Mouse (Mus musculus): ENCODE measurements around the gene 4933430I17Rik. TPM values are rescaled to one million over a fixed set of nuclear protein-coding genes. Genes with fewer than 3 reads are reported as not detected.

Gene 4933430I17Rik
- polyA plus RNA-seq, 1 experiment from 2014 or later, result 1.5 TPM

GRCm38 (mm10) chr4:62513998-62514506 is 11.1 kb upstream of the 4933430I17Rik start:
- Histone ChIP-seq H3K27ac (peak overlapping the region; percentile 59), H3K27me3 (ENCODE audit: insufficient read depth, poor library complexity, severe bottlenecking) (no peaks in the 10 kb centered on the region), H3K4me3 (no peak overlapping the region), H3K4me1 (replicated peaks) (peaks cover 34% of the 10 kb centered on the region), H3K9me3 (no peaks in the 10 kb centered on the region), H3K36me3 (peaks cover 52% of the 10 kb centered on the region)
- WGBS, result 52% methylated on average over 11 of the region's 11 CpGs
- no peak for DNase-seq (ENCODE audit: low spot score)

- 91% methylated on average over 7 of the region's 7 CpGs for WGBS
- H3K27me3 ChIP-seq (ENCODE audit: insufficient read depth, poor library complexity, severe bottlenecking), result no peaks in the 10 kb centered on the region
- peaks cover 40% of the 10 kb centered on the region for H3K4me1 ChIP-seq (replicated peaks)
- H3K9me3 ChIP-seq, result no peaks in the 10 kb centered on the region
- peaks cover 42% of the 10 kb centered on the region for H3K36me3 ChIP-seq
- no peak overlapping the region for H3K27ac ChIP-seq
- H3K4me3 ChIP-seq, result peak overlapping the region; percentile 32; the same call in 1 of the 2 replicates
- DNase-seq (ENCODE audit: low spot score), result no peak
Measured at GRCm38 (mm10) chr4:62514995-62515394, 10.2 kb upstream of the 4933430I17Rik start.

- peak overlapping the region; percentile 77 for H3K27ac ChIP-seq
Measured at GRCm38 (mm10) chr4:62515490-62515889, 9.7 kb upstream of the 4933430I17Rik start.

GRCm38 (mm10) chr4:62516079-62516478 is 9.1 kb upstream of the 4933430I17Rik start:
- no peaks in the 10 kb centered on the region for H3K9me3 ChIP-seq
- peak overlapping the region; percentile 77 for H3K27ac ChIP-seq
- peak overlapping the region; percentile 32 for H3K4me3 ChIP-seq
- WGBS, result 32% methylated on average over 2 of the region's 2 CpGs
- no peak for DNase-seq (ENCODE audit: low spot score)
- H3K36me3 ChIP-seq, result peaks cover 31% of the 10 kb centered on the region
- no peaks in the 10 kb centered on the region for H3K27me3 ChIP-seq (ENCODE audit: insufficient read depth, poor library complexity, severe bottlenecking)
- peaks cover 44% of the 10 kb centered on the region for H3K4me1 ChIP-seq (replicated peaks)

More at GRCm38 (mm10) chr4:62515490-62515889, 9.7 kb upstream of the 4933430I17Rik start:
- H3K4me3 ChIP-seq, result peak overlapping the region; percentile 32
- no peaks in the 10 kb centered on the region for H3K27me3 ChIP-seq (ENCODE audit: insufficient read depth, poor library complexity, severe bottlenecking)
- 84% methylated on average over 3 of the region's 3 CpGs for WGBS
- peaks cover 37% of the 10 kb centered on the region for H3K36me3 ChIP-seq
- H3K9me3 ChIP-seq, result no peaks in the 10 kb centered on the region
- H3K4me1 ChIP-seq (replicated peaks), result peaks cover 42% of the 10 kb centered on the region
- no peak for DNase-seq (ENCODE audit: low spot score)

- Histone ChIP-seq H3K4me3 (no peak overlapping the region; the same call in 1 of the 2 replicates), H3K4me1 (replicated peaks) (peaks cover 44% of the 10 kb centered on the region), H3K9me3 (no peaks in the 10 kb centered on the region), H3K27me3 (ENCODE audit: insufficient read depth, poor library complexity, severe bottlenecking) (no peaks in the 10 kb centered on the region), H3K36me3 (peaks cover 26% of the 10 kb centered on the region), H3K27ac (peak overlapping the region; percentile 77)
- DNase-seq (ENCODE audit: low spot score), result no peak
- WGBS, result 88% methylated on average over 1 of the region's 1 CpGs
Measured at GRCm38 (mm10) chr4:62516579-62516978, 8.6 kb upstream of the 4933430I17Rik start.

- no peak overlapping the region for H3K4me3 ChIP-seq
- H3K36me3 ChIP-seq, result peaks cover 22% of the 10 kb centered on the region
- H3K27ac ChIP-seq, result no peak overlapping the region
- DNase-seq (ENCODE audit: low spot score), result no peak
- WGBS, result 92% methylated on average over 8 of the region's 8 CpGs
- no peaks in the 10 kb centered on the region for H3K27me3 ChIP-seq (ENCODE audit: insufficient read depth, poor library complexity, severe bottlenecking)
- no peaks in the 10 kb centered on the region for H3K9me3 ChIP-seq
- H3K4me1 ChIP-seq (replicated peaks), result peaks cover 44% of the 10 kb centered on the region
Measured at GRCm38 (mm10) chr4:62517046-62517445, 8.1 kb upstream of the 4933430I17Rik start.

GRCm38 (mm10) chr4:62517538-62518415 is 7.4 kb upstream of the 4933430I17Rik start:
- peaks cover 44% of the 10 kb centered on the region for H3K4me1 ChIP-seq (replicated peaks)
- H3K36me3 ChIP-seq, result peaks cover 22% of the 10 kb centered on the region
- no peaks in the 10 kb centered on the region for H3K9me3 ChIP-seq
- H3K27me3 ChIP-seq (ENCODE audit: insufficient read depth, poor library complexity, severe bottlenecking), result no peaks in the 10 kb centered on the region
- no peak for DNase-seq (ENCODE audit: low spot score)
- peak overlapping the region; percentile 77; the same call in 1 of the 2 replicates for H3K4me3 ChIP-seq
- no peak overlapping the region for H3K27ac ChIP-seq
- WGBS, result 87% methylated on average over 10 of the region's 10 CpGs

GRCm38 (mm10) chr4:62518416-62519121 is 6.6 kb upstream of the 4933430I17Rik start:
- Histone ChIP-seq H3K27me3 (ENCODE audit: insufficient read depth, poor library complexity, severe bottlenecking) (no peaks in the 10 kb centered on the region), H3K9me3 (no peaks in the 10 kb centered on the region), H3K4me1 (replicated peaks) (peaks cover 48% of the 10 kb centered on the region), H3K27ac (peak overlapping the region; percentile 92), H3K36me3 (peaks cover 22% of the 10 kb centered on the region), H3K4me3 (peak overlapping the region; percentile 77)
- peak; percentile 16 for DNase-seq (ENCODE audit: low spot score)
- WGBS, result 59% methylated on average over 13 of the region's 13 CpGs

GRCm38 (mm10) chr4:62519122-62519848 is 5.9 kb upstream of the 4933430I17Rik start:
- H3K4me1 ChIP-seq (replicated peaks), result peaks cover 52% of the 10 kb centered on the region
- H3K27me3 ChIP-seq (ENCODE audit: insufficient read depth, poor library complexity, severe bottlenecking), result no peaks in the 10 kb centered on the region
- H3K9me3 ChIP-seq, result no peaks in the 10 kb centered on the region
- peak overlapping the region; percentile 77 for H3K4me3 ChIP-seq
- peaks cover 17% of the 10 kb centered on the region for H3K36me3 ChIP-seq
- DNase-seq (ENCODE audit: low spot score), result no peak
- 3% methylated on average over 26 of the region's 26 CpGs for WGBS
- peak overlapping the region; percentile 92 for H3K27ac ChIP-seq

- Histone ChIP-seq H3K4me3 (peak within 1 kb of the TSS; percentile 77), H3K9me3 (no peaks in the 10 kb centered on the region), H3K36me3 (peaks cover 17% of the 10 kb centered on the region), H3K27ac (peak within 1 kb of the TSS; percentile 92), H3K27me3 (ENCODE audit: insufficient read depth, poor library complexity, severe bottlenecking) (no peaks in the 10 kb centered on the region), H3K4me1 (replicated peaks) (peaks cover 55% of the 10 kb centered on the region)
- under 1% methylated on average over 37 of the region's 37 CpGs for WGBS
- DNase-seq (ENCODE audit: low spot score), result peak; percentile 88
Measured at GRCm38 (mm10) chr4:62519849-62520233, 5.3 kb upstream of the 4933430I17Rik start, which contains the start of gene Alad. Gene Alad (minus strand): TSS chr4:62519918.

- 90% methylated on average over 2 of the region's 2 CpGs for WGBS
- no peak overlapping the region for H3K4me3 ChIP-seq
Measured at GRCm38 (mm10) chr4:62520892-62521400, 4.2 kb upstream of the 4933430I17Rik start.

GRCm38 (mm10) chr4:62525489-62525811 is 281 bp downstream of the 4933430I17Rik start:
- Histone ChIP-seq H3K9me3 (no peaks in the 10 kb centered on the region), H3K27ac (peak overlapping the region; percentile 96), H3K36me3 (peaks cover 17% of the 10 kb centered on the region), H3K27me3 (ENCODE audit: insufficient read depth, poor library complexity, severe bottlenecking) (no peaks in the 10 kb centered on the region), H3K4me3 (peak overlapping the region; percentile 77), H3K4me1 (replicated peaks) (peaks cover 17% of the 10 kb centered on the region)
- WGBS, result 2% methylated on average over 10 of the region's 10 CpGs
- DNase-seq (ENCODE audit: low spot score), result no peak

More at GRCm38 (mm10) chr4:62520892-62521400, 4.2 kb upstream of the 4933430I17Rik start:
- Histone ChIP-seq H3K27ac (no peak overlapping the region), H3K4me1 (replicated peaks) (peaks cover 47% of the 10 kb centered on the region), H3K36me3 (peaks cover 17% of the 10 kb centered on the region), H3K27me3 (ENCODE audit: insufficient read depth, poor library complexity, severe bottlenecking) (no peaks in the 10 kb centered on the region), H3K9me3 (no peaks in the 10 kb centered on the region)
- DNase-seq (ENCODE audit: low spot score), result no peak
